Mouse (Mus musculus) erythroblast, embryonic 14.5 days (primary cell): ENCODE results near the gene Abl1. TPM values are rescaled to one million over a fixed set of nuclear protein-coding genes. Genes with fewer than 3 reads are reported as not detected.

Experiments
- H3K27me3 ChIP-seq: 2 replicates; pipeline ENCODE4 v1.6.1; 2012; ENCODE audit warnings: inconsistent platforms; ENCODE audit not compliant: control insufficient read depth
- H3K36me3 ChIP-seq: 2 replicates; pipeline ENCODE4 v1.6.1; 2012; ENCODE audit warnings: mild to moderate bottlenecking, inconsistent platforms; ENCODE audit not compliant: control insufficient read depth
- H3K4me1 ChIP-seq: 2 replicates; pipeline ENCODE4 v1.6.1; 2012; ENCODE audit warnings: inconsistent platforms; ENCODE audit not compliant: control insufficient read depth
- H3K4me3 ChIP-seq: replicated peaks from 2 replicates; pipeline ENCODE3; 2012; ENCODE audit warnings: moderate library complexity, mild to moderate bottlenecking, inconsistent platforms
- H3K9me3 ChIP-seq: 2 replicates; pipeline ENCODE4 v1.6.1; 2012; ENCODE audit warnings: low read length, inconsistent platforms, mixed read lengths; ENCODE audit not compliant: control insufficient read depth
- GATA1 ChIP-seq: IDR thresholded peaks from 2 replicates; pipeline ENCODE4 v1.6.1; 2012; ENCODE audit warnings: low read length, inconsistent platforms, mixed read lengths
- TAL1 ChIP-seq: IDR thresholded peaks from 3 replicates; pipeline ENCODE4 v1.6.1; 2012; ENCODE audit warnings: low read length, inconsistent platforms, mixed read lengths
- polyA plus RNA-seq: library from polyadenylated mRNA; stranded (reverse); fragments of >175 nt; gene quantifications from 2 replicates; pipeline ENCODE4 v1.2.3, GENCODE M21; 2012

The Abl1 gene
- polyA plus RNA-seq, 1 experiment: 1.4 TPM

GRCm38 (mm10) chr2:31713813-31714212 lies 25.6 kb downstream of the Abl1 start:
- Histone ChIP-seq H3K9me3 (no peaks in the 10 kb centered on the region), H3K27me3 (no peaks in the 10 kb centered on the region), H3K4me3 (no peak overlapping the region), H3K36me3 (peaks cover 11% of the 10 kb centered on the region; the same call in 1 of the 2 replicates), H3K4me1 (peaks cover 2% of the 10 kb centered on the region)
- no peak for TF ChIP-seq GATA1
- no peak for TF ChIP-seq TAL1

GRCm38 (mm10) chr2:31714780-31715179 lies 26.6 kb downstream of the Abl1 start:
- H3K36me3 ChIP-seq: peaks cover 11% of the 10 kb centered on the region; the same call in 1 of the 2 replicates
- no peaks in the 10 kb centered on the region for H3K27me3 ChIP-seq
- TF ChIP-seq TAL1 (no peak), GATA1 (no peak)
- H3K4me1 ChIP-seq: peaks cover 9% of the 10 kb centered on the region
- H3K4me3 ChIP-seq: no peak overlapping the region
- H3K9me3 ChIP-seq: no peaks in the 10 kb centered on the region

- Histone ChIP-seq H3K9me3 (no peaks in the 10 kb centered on the region), H3K27me3 (no peaks in the 10 kb centered on the region), H3K36me3 (peaks cover 11% of the 10 kb centered on the region), H3K4me1 (peaks cover 14% of the 10 kb centered on the region), H3K4me3 (no peak overlapping the region)
- no peak for TF ChIP-seq GATA1
- TF ChIP-seq TAL1: no peak
Measured at GRCm38 (mm10) chr2:31715985-31716384, 27.8 kb downstream of the Abl1 start.

- no peak overlapping the region for H3K4me3 ChIP-seq
- peaks cover 12% of the 10 kb centered on the region for H3K36me3 ChIP-seq
- TF ChIP-seq TAL1 (no peak), GATA1 (no peak)
- H3K27me3 ChIP-seq: no peaks in the 10 kb centered on the region
- peaks cover 29% of the 10 kb centered on the region for H3K4me1 ChIP-seq
- no peaks in the 10 kb centered on the region for H3K9me3 ChIP-seq
Measured at GRCm38 (mm10) chr2:31719202-31719880, 31.2 kb downstream of the Abl1 start.

GRCm38 (mm10) chr2:31719944-31720343 lies 31.8 kb downstream of the Abl1 start:
- H3K9me3 ChIP-seq: no peaks in the 10 kb centered on the region
- no peak for TF ChIP-seq GATA1
- no peak for TF ChIP-seq TAL1
- no peak overlapping the region for H3K4me3 ChIP-seq
- peaks cover 34% of the 10 kb centered on the region for H3K4me1 ChIP-seq
- peaks cover 9% of the 10 kb centered on the region for H3K36me3 ChIP-seq
- no peaks in the 10 kb centered on the region for H3K27me3 ChIP-seq

GRCm38 (mm10) chr2:31720783-31721182 lies 32.6 kb downstream of the Abl1 start:
- H3K36me3 ChIP-seq: peaks cover 9% of the 10 kb centered on the region
- peaks cover 41% of the 10 kb centered on the region for H3K4me1 ChIP-seq
- no peak overlapping the region for H3K4me3 ChIP-seq
- TF ChIP-seq GATA1 (no peak), TAL1 (no peak)
- no peaks in the 10 kb centered on the region for H3K27me3 ChIP-seq
- H3K9me3 ChIP-seq: no peaks in the 10 kb centered on the region

- H3K36me3 ChIP-seq: peaks cover 17% of the 10 kb centered on the region
- H3K27me3 ChIP-seq: no peaks in the 10 kb centered on the region
- no peak overlapping the region for H3K4me3 ChIP-seq
- H3K4me1 ChIP-seq: peaks cover 43% of the 10 kb centered on the region
- no peaks in the 10 kb centered on the region for H3K9me3 ChIP-seq
- TF ChIP-seq TAL1 (no peak), GATA1 (peak; percentile 86)
Measured at GRCm38 (mm10) chr2:31724730-31725490, 36.7 kb downstream of the Abl1 start.

- no peaks in the 10 kb centered on the region for H3K27me3 ChIP-seq
- no peak overlapping the region for H3K4me3 ChIP-seq
- H3K9me3 ChIP-seq: no peaks in the 10 kb centered on the region
- peaks cover 14% of the 10 kb centered on the region for H3K36me3 ChIP-seq
- peaks cover 44% of the 10 kb centered on the region for H3K4me1 ChIP-seq
- no peak for TF ChIP-seq GATA1
- TF ChIP-seq TAL1: no peak
Measured at GRCm38 (mm10) chr2:31727576-31728277, 39.6 kb downstream of the Abl1 start.

GRCm38 (mm10) chr2:31730640-31731039 lies 42.5 kb downstream of the Abl1 start:
- no peak for TF ChIP-seq GATA1
- TF ChIP-seq TAL1: no peak
- Histone ChIP-seq H3K36me3 (peaks cover 21% of the 10 kb centered on the region), H3K4me1 (peaks cover 21% of the 10 kb centered on the region), H3K9me3 (no peaks in the 10 kb centered on the region), H3K4me3 (no peak overlapping the region), H3K27me3 (no peaks in the 10 kb centered on the region)
